Mouse (Mus musculus): ENCODE measurements around the gene Hmces. TPM values are rescaled to one million over a fixed set of nuclear protein-coding genes. Genes with fewer than 3 reads are reported as not detected.

Gene Hmces
- polyA plus RNA-seq (2014; fragmentation: Nextera tagmentation; extraction: Ambion mirVana) = 59.2 and 65.5 TPM in 2 replicates

- ATAC-seq (replicated peaks; ENCODE audit: insufficient number of reproducible peaks, low FRiP score, low TSS enrichment, low read depth) = peak; percentile 84
- peaks cover 3% of the 10 kb centered on the region for H3K36me3 ChIP-seq (replicated peaks; ENCODE audit: control insufficient read depth, insufficient read depth, low read depth, low read length)
Measured at GRCm38 (mm10) chr6:87913661-87914325, at the start of gene Hmces. Gene Hmces, plus strand, starts transcription at chr6:87913935.

GRCm38 (mm10) chr6:87866211-87866610 lies 47.5 kb upstream of the Hmces start:
- WGBS = 82% methylated on average over 6 of the region's 6 CpGs

More at GRCm38 (mm10) chr6:87913661-87914325, at the start of gene Hmces:
- Histone ChIP-seq H3K4me2 (ENCODE audit: low read depth, low read length) (peak within 1 kb of the TSS; percentile 87), H3K4me3 (ENCODE audit: low read depth, low read length) (peak within 1 kb of the TSS; percentile 91), H3K27me3 (ENCODE audit: control insufficient read depth, insufficient read depth, low read length) (no peaks in the 10 kb centered on the region), H3K9ac (replicated peaks; ENCODE audit: low read length) (peak within 1 kb of the TSS; percentile 83), H3K27ac (replicated peaks; ENCODE audit: low read depth, low read length) (peak within 1 kb of the TSS; percentile 73), H3K4me1 (ENCODE audit: control insufficient read depth, insufficient read depth, low read length) (no peaks in the 10 kb centered on the region; the same call in 1 of the 2 replicates), H3K9me3 (replicated peaks; ENCODE audit: control insufficient read depth, low read length) (no peaks in the 10 kb centered on the region)
- WGBS = under 1% methylated on average over 60 of the region's 62 CpGs
- DNase-seq (ENCODE audit: low spot score) = peak; percentile 80

GRCm38 (mm10) chr6:87867256-87867655 lies 46.5 kb upstream of the Hmces start:
- 75% methylated on average over 2 of the region's 2 CpGs for WGBS
- H3K4me2 ChIP-seq (ENCODE audit: low read depth, low read length) = no peak overlapping the region
- ATAC-seq (replicated peaks; ENCODE audit: insufficient number of reproducible peaks, low FRiP score, low TSS enrichment, low read depth) = no peak
- H3K36me3 ChIP-seq (replicated peaks; ENCODE audit: control insufficient read depth, insufficient read depth, low read depth, low read length) = no peaks in the 10 kb centered on the region
- H3K4me3 ChIP-seq (ENCODE audit: low read depth, low read length) = no peak overlapping the region
- no peaks in the 10 kb centered on the region for H3K9me3 ChIP-seq (replicated peaks; ENCODE audit: control insufficient read depth, low read length)
- no peaks in the 10 kb centered on the region for H3K4me1 ChIP-seq (ENCODE audit: control insufficient read depth, insufficient read depth, low read length)
- no peak overlapping the region for H3K27ac ChIP-seq (replicated peaks; ENCODE audit: low read depth, low read length)
- no peak overlapping the region for H3K9ac ChIP-seq (replicated peaks; ENCODE audit: low read length)
- no peak for DNase-seq (ENCODE audit: low spot score)
- no peaks in the 10 kb centered on the region for H3K27me3 ChIP-seq (ENCODE audit: control insufficient read depth, insufficient read depth, low read length)

More at GRCm38 (mm10) chr6:87866211-87866610, 47.5 kb upstream of the Hmces start:
- DNase-seq (ENCODE audit: low spot score) (no peak), ATAC-seq (replicated peaks; ENCODE audit: insufficient number of reproducible peaks, low FRiP score, low TSS enrichment, low read depth) (no peak)
- no peak overlapping the region for H3K9ac ChIP-seq (replicated peaks; ENCODE audit: low read length)
- H3K9me3 ChIP-seq (replicated peaks; ENCODE audit: control insufficient read depth, low read length) = no peaks in the 10 kb centered on the region
- no peaks in the 10 kb centered on the region for H3K36me3 ChIP-seq (replicated peaks; ENCODE audit: control insufficient read depth, insufficient read depth, low read depth, low read length)
- no peaks in the 10 kb centered on the region for H3K4me1 ChIP-seq (ENCODE audit: control insufficient read depth, insufficient read depth, low read length)
- H3K4me3 ChIP-seq (ENCODE audit: low read depth, low read length) = no peak overlapping the region
- H3K4me2 ChIP-seq (ENCODE audit: low read depth, low read length) = no peak overlapping the region
- no peak overlapping the region for H3K27ac ChIP-seq (replicated peaks; ENCODE audit: low read depth, low read length)
- H3K27me3 ChIP-seq (ENCODE audit: control insufficient read depth, insufficient read depth, low read length) = no peaks in the 10 kb centered on the region

- Histone ChIP-seq H3K4me2 (ENCODE audit: low read depth, low read length) (no peak overlapping the region), H3K9me3 (replicated peaks; ENCODE audit: control insufficient read depth, low read length) (no peaks in the 10 kb centered on the region), H3K4me1 (ENCODE audit: control insufficient read depth, insufficient read depth, low read length) (no peaks in the 10 kb centered on the region), H3K9ac (replicated peaks; ENCODE audit: low read length) (no peak overlapping the region; the same call in 1 of the 2 replicates), H3K36me3 (replicated peaks; ENCODE audit: control insufficient read depth, insufficient read depth, low read depth, low read length) (no peaks in the 10 kb centered on the region), H3K27me3 (ENCODE audit: control insufficient read depth, insufficient read depth, low read length) (no peaks in the 10 kb centered on the region), H3K4me3 (ENCODE audit: low read depth, low read length) (no peak overlapping the region), H3K27ac (replicated peaks; ENCODE audit: low read depth, low read length) (no peak overlapping the region)
- no peak for DNase-seq (ENCODE audit: low spot score)
- WGBS = 77% methylated on average over 9 of the region's 9 CpGs
- ATAC-seq (replicated peaks; ENCODE audit: insufficient number of reproducible peaks, low FRiP score, low TSS enrichment, low read depth) = no peak
Measured at GRCm38 (mm10) chr6:87868871-87869506, 44.7 kb upstream of the Hmces start.

GRCm38 (mm10) chr6:87870440-87870839 lies 43.3 kb upstream of the Hmces start:
- H3K9ac ChIP-seq (replicated peaks; ENCODE audit: low read length) = no peak overlapping the region
- H3K27ac ChIP-seq (replicated peaks; ENCODE audit: low read depth, low read length) = no peak overlapping the region
- no peaks in the 10 kb centered on the region for H3K27me3 ChIP-seq (ENCODE audit: control insufficient read depth, insufficient read depth, low read length)
- 83% methylated on average over 1 of the region's 1 CpGs for WGBS
- no peaks in the 10 kb centered on the region for H3K9me3 ChIP-seq (replicated peaks; ENCODE audit: control insufficient read depth, low read length)
- no peak overlapping the region for H3K4me2 ChIP-seq (ENCODE audit: low read depth, low read length)
- no peak overlapping the region for H3K4me3 ChIP-seq (ENCODE audit: low read depth, low read length)
- ATAC-seq (replicated peaks; ENCODE audit: insufficient number of reproducible peaks, low FRiP score, low TSS enrichment, low read depth) (no peak), DNase-seq (ENCODE audit: low spot score) (no peak)
- H3K4me1 ChIP-seq (ENCODE audit: control insufficient read depth, insufficient read depth, low read length) = no peaks in the 10 kb centered on the region
- no peaks in the 10 kb centered on the region for H3K36me3 ChIP-seq (replicated peaks; ENCODE audit: control insufficient read depth, insufficient read depth, low read depth, low read length)

- ATAC-seq (replicated peaks; ENCODE audit: insufficient number of reproducible peaks, low FRiP score, low TSS enrichment, low read depth) (no peak), DNase-seq (ENCODE audit: low spot score) (no peak)
- WGBS = 85% methylated on average over 7 of the region's 7 CpGs
- no peaks in the 10 kb centered on the region for H3K36me3 ChIP-seq (replicated peaks; ENCODE audit: control insufficient read depth, insufficient read depth, low read depth, low read length)
- H3K4me3 ChIP-seq (ENCODE audit: low read depth, low read length) = no peak overlapping the region
- no peaks in the 10 kb centered on the region for H3K27me3 ChIP-seq (ENCODE audit: control insufficient read depth, insufficient read depth, low read length)
- H3K9me3 ChIP-seq (replicated peaks; ENCODE audit: control insufficient read depth, low read length) = no peaks in the 10 kb centered on the region
- no peaks in the 10 kb centered on the region for H3K4me1 ChIP-seq (ENCODE audit: control insufficient read depth, insufficient read depth, low read length)
- H3K4me2 ChIP-seq (ENCODE audit: low read depth, low read length) = no peak overlapping the region
- no peak overlapping the region for H3K9ac ChIP-seq (replicated peaks; ENCODE audit: low read length)
- no peak overlapping the region for H3K27ac ChIP-seq (replicated peaks; ENCODE audit: low read depth, low read length)
Measured at GRCm38 (mm10) chr6:87871240-87871639, 42.5 kb upstream of the Hmces start.

- Histone ChIP-seq H3K9ac (replicated peaks; ENCODE audit: low read length) (no peak overlapping the region), H3K27ac (replicated peaks; ENCODE audit: low read depth, low read length) (no peak overlapping the region), H3K36me3 (replicated peaks; ENCODE audit: control insufficient read depth, insufficient read depth, low read depth, low read length) (no peaks in the 10 kb centered on the region), H3K4me2 (ENCODE audit: low read depth, low read length) (no peak overlapping the region), H3K27me3 (ENCODE audit: control insufficient read depth, insufficient read depth, low read length) (no peaks in the 10 kb centered on the region), H3K4me1 (ENCODE audit: control insufficient read depth, insufficient read depth, low read length) (no peaks in the 10 kb centered on the region), H3K4me3 (ENCODE audit: low read depth, low read length) (no peak overlapping the region), H3K9me3 (replicated peaks; ENCODE audit: control insufficient read depth, low read length) (no peaks in the 10 kb centered on the region)
- DNase-seq (ENCODE audit: low spot score) (no peak), ATAC-seq (replicated peaks; ENCODE audit: insufficient number of reproducible peaks, low FRiP score, low TSS enrichment, low read depth) (no peak)
- WGBS = 36% methylated on average over 1 of the region's 1 CpGs
Measured at GRCm38 (mm10) chr6:87873104-87873503, 40.6 kb upstream of the Hmces start.

GRCm38 (mm10) chr6:87873963-87874362 lies 39.8 kb upstream of the Hmces start:
- Histone ChIP-seq H3K4me1 (ENCODE audit: control insufficient read depth, insufficient read depth, low read length) (no peaks in the 10 kb centered on the region), H3K9ac (replicated peaks; ENCODE audit: low read length) (no peak overlapping the region), H3K27ac (replicated peaks; ENCODE audit: low read depth, low read length) (no peak overlapping the region), H3K27me3 (ENCODE audit: control insufficient read depth, insufficient read depth, low read length) (no peaks in the 10 kb centered on the region), H3K4me3 (ENCODE audit: low read depth, low read length) (no peak overlapping the region), H3K36me3 (replicated peaks; ENCODE audit: control insufficient read depth, insufficient read depth, low read depth, low read length) (no peaks in the 10 kb centered on the region), H3K4me2 (ENCODE audit: low read depth, low read length) (no peak overlapping the region), H3K9me3 (replicated peaks; ENCODE audit: control insufficient read depth, low read length) (no peaks in the 10 kb centered on the region)
- WGBS = 88% methylated on average over 2 of the region's 2 CpGs
- ATAC-seq (replicated peaks; ENCODE audit: insufficient number of reproducible peaks, low FRiP score, low TSS enrichment, low read depth) = no peak
- no peak for DNase-seq (ENCODE audit: low spot score)

Measured in embryonic facial prominence, embryonic 11.5 days (tissue).